Mouse (Mus musculus) spleen, postnatal 10 days (tissue): ENCODE data around the gene Nr1h3.

Source experiments
- DNase-seq, 2 experiments: peaks; one replicate each; pipeline ENCODE4 v3.0.0; 2021 to 2022; ENCODE audit warnings: low spot score in 2 of 2

The Nr1h3 gene

DNA sequence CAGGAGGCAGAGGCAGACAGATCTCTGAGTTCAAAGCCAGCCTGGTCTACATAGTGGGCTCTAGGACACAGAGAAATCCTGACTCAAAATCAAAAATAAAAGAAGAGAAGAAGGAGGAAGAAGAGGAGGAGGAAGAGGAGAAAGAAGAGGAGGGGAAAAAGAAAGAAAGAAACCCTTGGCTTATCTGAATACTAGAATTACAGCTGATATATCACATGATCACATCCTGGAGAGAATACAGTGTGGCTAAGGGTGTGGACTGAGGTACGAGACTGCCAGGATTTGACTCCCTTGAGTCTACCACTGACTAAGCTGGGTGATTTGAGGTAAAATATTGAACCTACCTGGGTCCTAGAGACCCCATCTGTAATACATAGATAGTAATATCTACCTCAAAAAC, 16.4 kb downstream of the Nr1h3 start:
- DNase-seq: no peak

DNA sequence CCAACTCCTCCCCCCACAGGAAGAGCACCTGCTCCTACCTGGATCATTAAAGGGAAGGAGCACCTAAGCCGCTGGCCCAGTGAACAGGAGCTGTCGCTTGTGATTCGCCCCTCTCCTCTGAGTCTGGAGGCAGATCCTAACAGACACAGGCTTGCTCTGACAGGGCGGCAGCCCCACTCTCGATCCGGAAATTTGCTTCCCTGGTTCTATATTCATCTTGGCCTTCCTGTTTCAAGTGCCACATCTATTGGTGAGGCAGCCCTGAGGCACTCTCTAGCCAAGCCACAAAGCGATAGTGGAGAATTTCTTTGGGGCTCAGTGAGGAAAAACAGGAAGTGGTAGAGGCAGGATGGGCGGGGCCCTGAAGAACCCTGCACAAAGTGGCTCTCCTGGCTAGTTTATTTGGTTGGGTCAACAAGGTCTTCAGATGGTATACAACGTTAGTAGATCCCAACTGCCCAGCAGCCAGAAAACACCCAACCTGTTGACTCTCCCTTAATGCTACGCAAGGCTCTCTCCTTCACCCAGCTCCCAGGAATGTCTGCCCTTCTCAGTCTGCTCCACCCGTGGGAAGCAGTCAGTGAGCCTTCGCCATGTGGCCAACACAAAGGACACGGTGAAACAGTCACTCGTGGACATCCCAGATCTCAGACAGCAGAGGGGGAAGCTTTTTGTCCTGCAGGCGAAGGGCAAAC, 18.8 kb downstream of the Nr1h3 start, which contains the start of gene Madd:
Madd (minus strand) TSS at position 127 of the 695 bp plus-strand sequence.
- peak; percentile 51 to 75 for DNase-seq

DNA sequence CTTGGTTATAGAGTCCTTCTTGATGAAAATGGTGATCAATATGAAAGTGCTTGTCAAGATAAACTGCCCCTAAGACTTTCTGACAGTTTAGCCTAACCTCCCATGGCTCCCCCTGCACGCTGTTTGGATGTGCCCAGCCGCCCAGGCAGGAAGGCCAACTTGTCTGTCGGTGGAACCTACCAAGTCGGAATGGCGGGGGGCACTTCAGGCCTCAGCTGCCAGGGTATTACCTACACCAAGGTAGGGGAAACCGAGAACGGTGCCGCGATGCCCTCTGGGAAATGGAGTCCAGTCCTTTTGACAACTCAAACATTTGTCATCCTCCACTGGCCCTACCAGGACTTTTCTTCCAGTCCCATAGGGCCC, 19.5 kb downstream of the Nr1h3 start:
- DNase-seq: peak; percentile 94 to 99

DNA sequence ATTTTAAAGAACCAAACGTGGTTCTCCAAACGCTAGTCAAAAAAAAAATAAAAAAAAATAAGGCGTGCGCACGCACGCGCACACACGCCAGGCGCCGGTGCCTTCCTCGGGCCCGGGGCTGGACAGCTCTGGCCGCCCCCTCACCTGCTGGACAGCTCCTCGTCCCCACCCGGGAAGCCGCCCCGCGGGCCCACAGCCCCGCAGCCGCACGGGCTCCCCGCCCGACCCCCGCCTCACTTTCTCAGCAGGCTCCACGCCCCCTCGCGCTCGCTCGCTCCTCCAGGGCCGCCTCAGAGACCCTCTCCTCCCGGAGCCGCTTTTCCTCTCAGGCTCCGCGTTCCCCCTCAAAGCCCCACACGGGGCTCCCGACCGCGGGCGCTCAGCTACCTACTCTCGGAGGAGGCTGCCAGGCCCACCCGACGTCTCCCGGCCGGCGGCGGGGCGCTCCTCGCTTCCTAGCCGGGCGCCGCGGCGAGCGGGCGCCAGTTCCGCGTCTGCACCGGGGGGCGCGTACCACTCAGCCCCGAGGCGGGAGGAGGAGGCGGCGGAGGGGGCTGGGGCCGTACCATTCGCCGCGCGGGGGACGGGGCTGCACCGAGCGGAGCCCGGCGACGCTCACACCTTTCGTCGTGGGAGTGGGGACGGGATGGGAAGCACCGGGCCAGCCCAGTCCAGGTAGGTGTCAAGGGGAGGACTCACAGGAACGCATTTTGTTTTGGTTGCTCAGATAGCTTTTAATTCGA, 20.1 kb downstream of the Nr1h3 start:
- DNase-seq: peak; percentile 71 to 83

DNA sequence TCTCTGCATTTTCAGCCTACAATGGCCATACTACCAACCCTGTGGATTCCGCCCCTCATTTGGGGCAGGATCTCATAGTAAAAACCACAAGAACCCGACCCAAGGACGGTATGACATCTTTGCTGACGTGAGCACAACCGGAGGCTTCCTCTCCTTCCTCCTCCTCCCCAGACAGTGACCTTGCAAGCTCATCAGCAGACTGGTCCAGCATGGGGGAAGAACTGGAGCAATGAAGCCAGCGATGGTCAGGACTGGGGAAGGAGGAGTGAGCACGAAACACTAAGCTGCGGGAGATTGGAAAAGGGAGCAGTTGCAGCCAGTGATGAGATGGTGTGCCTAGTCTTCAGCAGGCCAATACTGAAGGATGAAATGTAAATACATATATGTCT, 20.6 kb downstream of the Nr1h3 start:
- DNase-seq: peak in 1 of 2 experiments; percentile 20

DNA sequence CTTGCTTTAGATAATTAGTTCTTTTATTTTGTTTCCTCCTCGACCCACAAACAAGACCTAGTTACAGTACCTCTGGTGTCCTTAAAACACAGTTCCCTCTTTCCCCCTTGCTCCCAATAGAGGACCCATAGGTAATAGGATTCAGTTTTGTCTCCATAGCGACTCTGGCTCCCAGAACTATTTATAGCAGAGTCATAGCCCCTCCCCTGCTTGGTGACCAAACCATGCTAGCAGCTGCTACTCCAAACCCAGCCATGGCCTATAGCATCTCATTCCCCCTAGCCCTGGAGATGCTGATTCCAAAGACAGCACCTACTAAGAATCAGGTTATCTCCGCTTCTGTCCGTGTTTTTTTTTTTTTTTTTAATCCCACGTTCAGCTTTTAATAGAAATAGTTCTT, 21.9 kb downstream of the Nr1h3 start:
- no peak for DNase-seq

DNA sequence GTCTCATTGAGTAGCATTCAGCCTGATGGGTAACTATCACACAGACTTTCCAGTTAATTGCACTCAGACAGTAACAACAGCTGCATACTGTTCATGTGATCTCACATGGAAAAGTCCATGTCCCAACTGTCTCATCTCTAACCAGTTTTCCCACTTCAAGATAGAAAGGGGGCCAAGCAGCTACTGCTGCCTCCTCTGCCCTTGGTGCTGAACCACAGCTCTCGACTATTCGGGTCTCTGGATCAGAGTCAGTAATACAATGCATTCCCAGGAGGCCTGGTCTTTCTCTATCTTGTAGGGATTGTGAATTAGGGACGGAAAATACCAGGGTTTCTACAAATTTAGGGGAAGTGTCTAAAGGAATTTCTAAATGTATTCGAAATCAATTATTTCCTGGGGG, 22.8 kb downstream of the Nr1h3 start:
- DNase-seq: no peak

DNA sequence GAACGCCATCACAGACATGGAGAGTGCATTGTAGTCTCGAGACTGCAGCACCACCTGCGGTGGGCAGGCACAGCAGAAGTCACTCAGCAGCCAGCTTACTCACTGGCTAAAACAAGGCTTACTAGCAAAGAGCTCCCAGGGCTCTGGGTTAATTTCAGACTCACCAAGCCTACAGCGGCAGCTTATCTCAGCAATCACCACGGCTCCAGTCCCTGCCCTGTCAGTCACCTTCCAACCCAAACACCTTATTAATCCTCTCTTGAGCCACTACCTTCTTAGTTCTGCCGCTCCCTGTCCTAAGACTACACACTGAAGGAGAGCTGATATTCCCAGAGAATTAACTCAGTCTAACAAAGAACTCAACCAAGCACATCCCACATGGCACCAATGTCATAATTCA, 26.4 kb downstream of the Nr1h3 start:
- no peak for DNase-seq

DNA sequence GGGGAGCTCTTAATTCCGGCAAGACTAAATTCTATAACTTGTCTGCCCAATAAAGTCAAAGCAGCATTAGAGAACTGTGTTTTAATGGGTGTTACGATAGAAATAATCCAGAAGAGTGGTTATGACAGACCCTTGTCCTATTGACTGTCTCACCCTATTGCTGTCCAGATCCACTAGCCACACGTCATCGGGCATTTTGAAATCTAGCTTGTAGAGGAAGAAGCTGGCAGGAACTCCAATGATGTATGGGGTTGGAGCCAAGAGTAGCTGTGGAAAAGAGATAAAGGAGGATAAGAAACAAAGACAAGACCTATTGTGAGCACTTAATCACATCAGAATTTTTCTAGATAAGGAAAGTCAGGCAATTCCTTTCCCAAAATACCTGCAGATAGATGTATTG, 27.1 kb downstream of the Nr1h3 start:
- no peak for DNase-seq

DNA sequence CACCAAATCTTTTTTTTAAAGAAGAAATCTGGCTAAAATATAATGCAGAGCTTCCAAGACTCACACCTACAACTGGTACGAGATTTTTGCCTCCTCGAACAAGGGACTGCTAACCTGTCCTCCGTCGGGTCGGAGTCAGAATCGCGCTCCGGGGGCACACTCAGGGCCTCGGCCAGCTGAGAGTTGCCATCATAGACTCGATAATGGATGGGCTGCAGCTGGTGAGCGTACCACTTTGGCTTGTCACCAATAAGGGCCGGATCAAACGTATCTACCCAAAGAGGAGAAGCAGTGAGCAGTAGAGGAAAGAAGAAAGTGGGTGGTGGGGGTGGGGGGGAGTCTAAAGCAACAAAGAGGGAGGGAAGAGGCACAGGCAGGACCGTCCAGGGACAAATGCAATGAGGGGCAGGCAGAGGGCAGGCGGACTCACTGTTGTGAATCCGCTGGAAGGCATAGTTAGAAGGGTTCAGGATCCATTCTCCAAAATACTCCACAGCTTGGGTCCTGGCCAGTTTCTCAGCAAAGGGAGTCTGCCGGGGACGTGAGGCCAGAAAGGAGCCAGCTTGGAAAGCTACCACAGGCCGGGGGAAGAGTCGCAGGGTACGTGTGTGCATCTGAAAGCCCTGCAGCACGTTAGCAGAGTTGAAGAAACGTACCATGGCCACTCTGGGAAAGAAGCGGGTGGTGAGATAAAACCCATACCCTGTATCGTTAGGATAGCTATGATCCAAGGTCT, 32.9 kb downstream of the Nr1h3 start:
- no peak for DNase-seq

DNA sequence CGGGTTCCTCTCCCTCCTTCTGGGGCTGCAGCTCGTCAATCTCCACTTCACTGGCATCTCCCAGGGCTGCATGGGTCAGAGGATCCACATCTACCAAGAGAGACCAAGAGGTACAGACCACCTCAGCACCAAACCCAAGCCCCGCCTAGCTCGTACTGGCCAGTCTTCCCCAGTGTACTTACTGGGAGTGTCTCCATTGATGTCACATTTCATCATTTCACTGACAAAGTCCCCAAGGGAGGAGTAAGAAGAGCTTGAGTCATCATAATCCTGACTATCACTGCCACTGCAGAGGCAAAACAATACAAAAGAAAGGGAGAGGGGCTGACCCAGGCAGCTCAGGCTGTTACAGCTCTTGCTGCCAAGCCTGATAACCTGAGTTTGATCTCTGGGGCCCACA, 35.0 kb downstream of the Nr1h3 start:
- DNase-seq: no peak

DNA sequence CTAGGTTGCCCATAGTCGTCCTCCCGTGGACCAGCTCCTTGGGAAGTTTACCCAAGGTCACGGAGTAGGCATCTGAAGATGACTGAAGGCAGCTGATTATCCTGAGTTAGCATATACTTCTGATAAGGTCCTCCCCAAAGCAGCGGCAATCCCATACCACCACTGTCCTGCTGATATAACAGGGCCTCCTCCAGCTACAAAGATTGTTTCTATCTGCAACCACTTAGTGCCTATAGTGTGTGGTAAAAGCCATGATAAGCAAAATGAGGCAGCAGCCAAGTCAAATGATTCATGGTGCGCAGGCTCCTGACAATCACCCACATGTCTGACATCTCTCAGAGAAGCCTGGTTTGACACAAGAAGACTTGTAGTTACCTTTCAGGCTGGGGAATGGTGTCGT, 37.6 kb downstream of the Nr1h3 start:
- no peak for DNase-seq

DNA sequence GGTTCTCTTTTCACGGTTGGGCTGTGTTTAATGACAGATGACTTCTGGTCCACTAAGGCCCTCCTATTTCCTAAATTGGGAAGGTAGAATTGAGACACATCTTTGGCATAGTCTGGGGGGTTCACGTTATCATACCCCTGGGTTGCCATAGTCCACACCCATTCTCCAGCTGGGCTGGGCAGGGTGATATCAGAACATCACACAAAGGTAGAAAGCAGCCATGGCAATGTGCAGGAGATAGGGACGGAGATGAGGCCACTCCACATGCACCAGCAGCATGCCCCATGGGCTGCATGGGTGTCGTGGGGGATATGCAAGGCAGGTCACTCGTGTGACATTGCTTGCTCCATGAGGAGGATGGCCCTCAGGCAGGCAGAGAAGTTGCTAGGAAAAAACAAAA, 39.1 kb downstream of the Nr1h3 start:
- DNase-seq: no peak

DNA sequence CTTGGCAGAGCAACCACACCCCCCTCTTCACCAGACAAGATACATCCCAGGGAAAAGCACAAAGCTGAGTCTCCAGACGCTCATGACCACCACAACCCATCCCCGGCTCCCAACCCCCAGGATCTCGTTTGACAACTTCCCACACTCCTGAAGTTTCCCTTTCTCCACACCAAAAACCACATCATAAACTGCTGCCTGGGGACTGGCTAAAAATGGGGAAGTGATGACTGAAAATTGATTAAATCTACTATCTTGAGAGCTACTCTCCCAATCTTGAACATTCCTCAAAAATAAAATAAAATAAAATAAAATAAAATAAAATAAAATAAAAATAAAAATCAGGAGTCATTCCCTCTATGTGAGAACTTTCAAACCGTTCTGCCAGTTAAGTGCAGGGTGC, 39.7 kb downstream of the Nr1h3 start:
- no peak for DNase-seq

DNA sequence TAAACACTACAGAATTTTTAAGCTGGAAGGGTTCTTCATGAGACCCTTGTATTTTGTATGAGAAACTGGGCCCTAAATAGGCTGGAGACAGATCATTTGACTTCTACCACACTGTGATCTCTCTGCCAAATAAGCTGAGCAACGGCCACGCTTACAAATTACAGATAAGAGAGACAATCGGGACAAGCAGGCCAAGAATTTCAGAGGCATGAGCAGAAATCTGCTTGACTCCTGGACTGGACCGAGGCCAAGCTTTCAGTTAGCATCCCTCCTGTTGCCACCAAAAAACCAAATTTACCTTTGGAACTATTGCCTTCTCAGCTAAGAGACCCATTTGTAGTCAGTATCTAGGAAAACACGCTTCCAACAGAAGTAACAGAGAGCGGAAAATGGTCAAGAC, 42.0 kb downstream of the Nr1h3 start:
- no peak for DNase-seq

DNA sequence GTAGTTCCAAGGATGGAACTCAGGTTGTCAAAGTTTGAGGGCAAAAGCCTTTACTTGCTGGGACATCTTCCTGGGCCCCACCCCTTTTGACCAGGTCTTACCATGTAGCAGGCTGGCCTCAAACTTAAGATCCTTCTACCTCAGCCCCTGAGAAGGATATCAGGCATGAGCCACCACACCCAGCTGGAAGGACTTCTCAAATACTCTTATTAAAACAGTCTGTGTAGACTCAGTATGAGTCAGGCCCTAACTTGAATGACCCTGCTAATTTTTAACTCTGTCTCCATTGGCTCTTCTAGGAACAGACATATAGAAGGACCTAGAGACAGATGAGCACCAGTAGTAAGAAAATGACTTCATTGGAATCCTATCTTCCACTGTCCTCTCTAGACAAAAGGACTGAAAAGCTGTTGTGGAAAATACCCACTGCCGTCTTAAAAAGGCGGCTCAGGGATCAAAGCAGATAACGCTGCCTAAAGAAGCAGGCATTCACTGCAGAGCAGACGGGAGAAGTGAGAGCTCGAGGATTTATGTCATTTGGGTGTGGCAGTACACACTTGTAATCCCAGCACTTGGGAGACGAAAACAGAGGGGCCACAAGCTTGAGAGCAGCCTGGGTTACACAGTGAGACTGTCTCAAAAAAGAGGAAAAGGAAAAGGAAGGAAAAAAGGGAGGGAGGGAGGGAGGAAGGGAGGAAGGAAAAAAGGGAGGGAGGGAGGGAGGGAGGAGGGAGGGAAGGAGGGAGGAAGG, 45.5 kb downstream of the Nr1h3 start:
- no peak for DNase-seq

DNA sequence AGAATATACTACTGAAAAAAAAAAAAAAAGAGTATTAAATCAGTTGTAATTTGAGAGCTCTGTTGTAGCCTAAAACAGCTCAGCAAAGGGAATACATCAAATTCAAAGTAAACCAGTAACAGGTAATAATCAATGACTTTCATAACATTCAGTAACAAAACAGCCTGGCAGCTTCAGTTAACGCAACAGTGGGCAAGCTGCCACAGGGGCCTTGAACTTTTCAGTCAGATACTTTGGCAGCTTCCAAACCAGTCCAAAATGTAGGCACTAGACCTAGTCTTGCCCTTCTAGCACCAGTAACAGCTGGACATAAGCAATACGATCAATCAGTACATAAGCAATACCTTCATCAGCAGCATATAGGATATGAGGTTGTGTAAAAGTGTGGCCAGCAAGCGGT, 48.5 kb downstream of the Nr1h3 start:
- no peak for DNase-seq

DNA sequence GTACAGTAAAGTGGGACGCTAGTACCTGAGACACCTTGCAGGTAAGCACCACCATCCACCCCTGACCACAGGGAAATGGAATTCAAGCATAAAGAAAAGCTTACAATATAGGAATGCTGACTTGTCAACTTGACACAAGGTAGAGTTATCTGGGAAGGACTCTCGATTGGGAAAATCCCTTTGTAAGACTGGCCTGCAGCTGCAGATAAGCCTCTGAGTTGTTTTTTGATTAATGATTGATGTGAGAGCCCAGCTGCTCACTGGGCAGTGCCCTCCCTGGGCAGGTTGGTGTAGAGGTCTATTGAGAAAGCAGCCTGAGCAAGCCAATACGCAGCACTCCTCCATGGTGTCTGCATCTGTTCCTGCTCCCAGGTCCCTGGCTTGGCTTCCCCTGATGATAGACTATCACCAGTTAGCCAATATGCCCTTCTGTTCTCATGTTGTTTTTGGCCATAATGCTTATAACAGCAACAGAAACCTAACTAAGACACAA, 49.7 kb downstream of the Nr1h3 start:
- no peak for DNase-seq

DNA sequence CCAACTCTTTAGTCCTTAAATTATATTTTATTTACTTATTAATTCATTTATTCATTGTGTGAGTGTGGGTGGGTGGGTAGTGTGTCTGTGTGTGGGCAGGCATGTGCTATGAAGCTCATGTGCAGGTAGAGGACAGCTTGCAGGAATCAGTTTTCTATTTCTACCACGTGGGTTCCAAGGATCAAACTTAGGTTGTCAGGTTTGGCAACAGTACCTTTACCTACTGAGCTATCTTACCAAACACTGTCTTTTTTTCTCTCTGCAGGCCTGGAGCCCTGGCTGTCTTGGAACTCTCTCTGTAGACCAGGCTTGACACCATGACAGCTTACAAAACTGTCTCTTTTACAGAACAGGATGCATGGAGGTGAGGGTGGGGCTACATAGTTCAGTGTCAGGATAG, 51.3 kb downstream of the Nr1h3 start:
- DNase-seq: no peak

DNA sequence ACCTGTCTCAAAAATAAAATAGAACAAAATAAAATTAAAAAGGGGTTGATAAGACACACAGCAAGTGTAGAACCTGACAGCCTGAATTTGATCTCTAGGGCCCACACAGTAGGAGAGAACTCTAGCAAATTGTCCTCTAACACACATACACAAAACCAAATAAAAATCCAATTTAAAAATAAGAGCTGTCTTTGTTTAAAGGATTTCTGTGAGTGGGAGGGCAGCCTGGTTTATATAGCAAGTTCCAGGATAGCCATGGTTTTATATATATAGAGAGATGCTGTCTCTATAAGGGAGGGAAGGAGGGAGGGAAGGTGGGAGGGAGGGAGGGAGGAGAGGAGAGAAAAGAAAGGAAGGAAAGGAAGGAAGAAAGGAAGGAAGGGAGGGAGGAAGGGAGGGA, 54.5 kb downstream of the Nr1h3 start:
- DNase-seq: no peak

DNA sequence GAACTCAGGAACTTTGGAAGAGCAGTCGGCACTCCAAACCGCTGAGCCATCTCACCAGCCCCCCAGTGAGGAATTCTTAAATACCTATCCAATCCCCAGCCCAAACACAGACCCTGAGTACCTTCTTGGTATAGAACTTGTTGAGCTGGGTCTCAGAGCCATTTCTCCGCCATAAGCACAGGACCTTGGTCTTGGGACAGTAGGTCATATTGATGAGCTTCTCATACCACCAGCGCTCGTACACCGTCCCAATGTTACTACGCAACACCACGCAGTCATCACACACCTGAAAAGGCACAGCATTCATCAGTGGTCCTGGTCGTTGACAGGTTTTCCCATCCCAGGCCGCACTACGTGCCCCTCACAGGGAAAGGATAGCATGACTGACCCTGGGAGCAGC, 59.2 kb downstream of the Nr1h3 start:
- DNase-seq: no peak

DNA sequence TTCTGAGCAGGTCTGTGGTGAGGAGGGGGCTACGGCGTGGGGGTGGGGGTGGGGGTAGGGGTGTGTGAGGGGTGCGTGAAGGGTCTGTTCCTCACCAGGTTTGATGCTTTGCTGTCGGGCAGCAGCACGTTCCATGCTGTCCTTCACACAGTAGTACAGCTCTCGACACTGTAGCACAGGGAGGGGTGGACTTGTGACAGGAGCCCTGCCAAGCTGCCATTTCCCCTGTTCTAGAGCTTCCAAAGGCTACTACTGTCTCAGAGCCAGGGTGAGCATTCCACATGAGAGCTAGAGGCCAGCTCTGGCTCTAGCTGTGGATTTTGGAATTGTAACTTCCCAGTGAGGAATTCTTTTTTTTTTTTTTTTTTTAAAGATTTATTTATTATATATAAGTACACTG, 59.7 kb downstream of the Nr1h3 start:
- DNase-seq: no peak
